Mouse (Mus musculus): Measurements from ENCODE around the gene Ankrd55.

Ankrd55 gene

DNA sequence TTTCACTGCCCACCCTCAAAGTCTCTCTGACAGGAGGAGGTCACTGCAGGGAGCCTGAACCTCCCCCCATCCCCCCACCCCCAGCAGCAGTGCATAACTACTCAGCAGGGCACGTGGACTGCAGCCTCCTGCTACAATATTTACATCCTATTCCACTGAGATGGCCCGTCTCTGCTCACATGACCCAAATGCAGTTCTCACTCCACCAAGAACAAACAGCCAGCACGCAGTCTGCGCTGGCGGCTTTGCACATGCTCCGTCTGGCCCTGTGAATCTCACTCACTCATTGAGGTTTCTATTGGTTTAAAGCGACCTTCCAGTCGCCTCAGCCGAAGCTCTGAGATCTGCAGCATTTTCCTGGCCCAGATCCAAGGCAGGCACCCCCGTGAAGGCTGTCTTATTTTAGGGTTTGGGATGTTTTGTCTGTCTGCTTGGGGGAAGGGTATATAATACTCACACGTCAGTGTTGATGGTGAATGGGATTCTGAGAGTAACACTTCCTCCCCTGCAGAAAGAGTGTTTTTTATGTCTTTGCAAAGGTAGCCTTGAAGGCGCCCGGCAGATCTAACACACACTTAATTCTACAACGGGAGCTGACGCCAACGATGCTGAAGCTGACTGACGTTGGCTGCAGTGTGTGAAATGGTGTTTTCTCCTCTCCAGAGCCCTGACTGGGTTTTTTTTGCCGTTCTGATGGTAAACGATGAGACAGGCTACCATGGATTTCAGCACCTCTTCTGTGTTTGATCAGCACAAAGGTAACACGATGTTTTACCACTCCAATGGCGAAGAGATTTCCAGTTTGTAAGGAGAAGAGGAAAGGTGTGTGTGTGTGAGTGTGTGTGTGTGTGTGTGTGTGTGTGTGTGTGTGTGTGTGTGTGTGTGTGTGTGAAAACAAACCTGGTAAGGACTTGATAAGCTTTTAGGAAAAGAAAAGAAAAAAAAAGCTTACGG, at the start of gene Ankrd55:
Ankrd55 (plus strand) TSS at position 227 of the 954 bp plus-strand sequence.
- no peak for DNase-seq (ENCODE audit: low read depth)

DNA sequence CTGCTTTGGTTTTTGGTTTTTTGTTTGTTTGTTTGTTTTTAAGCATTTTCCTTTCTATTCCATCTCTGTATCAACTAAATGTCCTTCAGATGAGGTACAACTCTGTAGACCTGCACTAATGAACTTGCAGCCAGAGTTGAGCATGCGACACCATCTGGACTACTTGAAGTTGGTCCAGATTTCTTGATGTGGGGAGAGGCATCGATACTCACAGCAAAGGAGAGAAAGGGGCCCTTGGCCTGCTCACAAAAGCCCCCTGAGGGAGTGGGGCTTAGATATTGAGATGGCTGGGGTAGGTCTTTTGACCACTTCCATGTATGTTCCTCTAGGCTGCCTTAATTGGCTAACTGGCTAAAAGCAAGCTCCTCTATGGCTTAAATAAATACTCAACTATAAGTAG, 49.0 kb upstream of the Ankrd55 start:
- DNase-seq (ENCODE audit: low read depth) = no peak

DNA sequence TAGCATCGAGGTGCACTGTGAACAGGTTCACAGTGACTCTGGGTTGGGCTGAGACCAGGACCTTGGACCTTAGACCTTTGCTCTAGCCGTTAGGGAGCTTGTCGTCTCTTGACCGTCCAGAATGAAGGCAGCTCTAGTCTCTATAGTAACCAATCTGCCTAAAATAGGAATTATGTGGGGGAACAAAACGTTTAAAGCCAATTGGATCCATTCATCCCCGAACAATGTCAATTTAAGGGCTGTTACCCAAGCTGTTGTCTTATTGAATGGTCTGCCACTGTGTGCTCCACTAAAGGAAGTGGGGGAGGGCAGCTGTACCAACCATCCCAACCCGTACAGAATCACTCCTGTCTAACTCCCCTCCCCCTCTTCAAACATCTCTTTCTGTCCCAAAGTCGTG, 46.8 kb upstream of the Ankrd55 start:
- no peak for DNase-seq (ENCODE audit: low read depth)

DNA sequence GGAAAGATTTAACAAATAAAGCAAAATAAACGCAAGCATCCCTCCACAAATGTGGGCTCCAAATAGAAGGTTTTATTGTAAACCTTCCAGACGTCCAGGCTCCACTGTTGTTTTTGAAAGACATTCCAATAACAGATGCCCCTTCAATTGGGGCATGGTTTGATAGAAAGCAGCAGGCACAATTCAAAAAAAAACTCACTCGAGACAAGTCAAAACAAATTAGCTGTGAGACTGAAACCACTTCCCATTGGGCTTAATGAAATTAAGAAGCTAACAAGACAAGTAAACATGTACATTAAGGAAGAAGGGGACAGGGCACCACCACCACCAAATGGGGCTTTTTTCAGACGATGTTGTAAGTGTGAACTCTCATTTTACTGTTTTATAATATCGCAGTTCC, 43.1 kb upstream of the Ankrd55 start:
- DNase-seq (ENCODE audit: low read depth) = no peak

DNA sequence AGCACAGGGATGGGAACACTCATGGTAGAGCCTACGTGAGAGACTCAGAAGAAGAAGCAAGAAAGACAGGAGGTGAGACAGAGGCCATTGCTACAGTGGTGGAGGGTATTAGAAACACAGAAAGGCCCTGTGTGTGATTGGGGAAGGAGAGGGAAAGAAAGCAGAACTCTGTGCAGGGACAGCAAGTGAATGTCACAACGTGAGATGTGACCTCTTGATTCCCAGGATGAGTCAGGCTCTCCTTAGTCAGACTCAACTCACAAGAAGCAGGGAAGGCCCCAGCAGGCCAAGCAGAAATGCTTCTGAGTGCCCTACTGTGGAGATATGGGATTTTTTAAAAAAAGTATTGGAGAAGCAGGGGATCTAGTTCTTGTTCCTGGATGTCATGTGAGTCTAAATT, 36.8 kb upstream of the Ankrd55 start:
- no peak for DNase-seq (ENCODE audit: low read depth)

DNA sequence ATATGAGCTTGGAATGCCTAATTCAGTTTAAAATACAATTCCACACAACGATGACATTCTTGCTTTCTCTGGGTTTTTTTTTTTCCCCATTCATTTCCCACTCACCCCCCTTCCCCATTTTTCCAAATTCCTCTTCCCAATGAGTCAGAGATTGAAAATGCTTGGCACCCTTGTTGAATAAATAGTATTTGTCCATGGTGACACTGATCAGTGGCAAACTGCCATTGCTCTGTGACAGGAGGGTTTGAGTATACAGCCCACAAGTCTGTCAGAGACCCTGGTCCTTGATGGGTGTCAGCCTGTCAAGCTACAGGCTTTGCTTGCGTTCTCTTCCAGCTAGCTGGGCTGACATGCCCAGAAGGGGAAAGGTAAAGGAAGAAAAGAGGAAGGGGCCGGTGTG, 36.2 kb upstream of the Ankrd55 start:
- no peak for DNase-seq (ENCODE audit: low read depth)

DNA sequence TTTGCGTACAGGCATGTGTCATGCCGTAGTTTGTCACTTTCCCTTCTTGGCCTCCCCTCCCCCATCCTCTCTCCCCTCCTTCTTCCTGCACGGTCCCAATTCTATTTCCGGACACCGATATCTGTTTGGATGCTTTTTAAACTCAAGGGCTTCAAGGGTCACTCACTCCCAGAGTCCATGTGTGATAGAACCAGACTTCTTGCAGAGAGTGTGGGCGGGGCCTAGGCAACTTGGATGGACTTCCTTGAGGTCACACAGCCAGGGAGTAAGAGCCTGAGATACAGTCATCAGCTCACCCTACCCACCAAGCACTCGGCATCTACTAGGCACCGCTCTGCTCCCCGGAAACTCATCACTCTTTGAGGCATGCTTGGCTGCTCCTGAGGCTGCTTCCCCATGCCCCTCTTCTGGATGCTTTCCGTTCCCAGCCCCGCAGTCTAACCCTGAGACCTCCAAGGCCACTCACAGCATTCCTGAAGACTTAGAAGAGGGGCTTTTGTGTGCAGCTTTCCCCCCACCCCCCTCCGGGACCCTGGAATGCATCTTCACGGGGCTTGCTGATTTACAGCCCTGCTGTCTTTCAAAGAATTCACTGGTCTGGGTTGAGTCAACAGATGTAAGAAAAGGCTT, 35.1 kb upstream of the Ankrd55 start:
- DNase-seq (ENCODE audit: low read depth) = no peak

DNA sequence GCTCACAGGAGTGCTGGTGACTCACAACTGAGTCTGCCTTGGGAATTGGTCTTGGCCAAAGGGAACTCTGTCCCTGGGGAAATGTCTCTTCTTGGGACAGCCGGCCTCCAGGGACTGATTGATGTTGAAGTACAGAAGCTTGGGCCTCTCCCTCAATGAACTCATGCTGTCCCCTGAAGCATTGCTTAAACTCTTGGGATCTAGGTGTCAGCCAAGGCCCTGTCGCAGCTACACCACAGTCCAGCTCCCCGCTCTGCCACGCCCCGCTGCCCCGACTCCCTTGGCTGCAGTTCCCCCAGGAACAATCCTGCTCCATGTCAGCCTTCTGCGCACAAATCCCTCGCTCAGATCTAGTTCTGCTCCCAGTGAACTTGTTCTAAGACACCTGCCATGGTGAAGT, 34.1 kb upstream of the Ankrd55 start:
- DNase-seq (ENCODE audit: low read depth) = no peak

DNA sequence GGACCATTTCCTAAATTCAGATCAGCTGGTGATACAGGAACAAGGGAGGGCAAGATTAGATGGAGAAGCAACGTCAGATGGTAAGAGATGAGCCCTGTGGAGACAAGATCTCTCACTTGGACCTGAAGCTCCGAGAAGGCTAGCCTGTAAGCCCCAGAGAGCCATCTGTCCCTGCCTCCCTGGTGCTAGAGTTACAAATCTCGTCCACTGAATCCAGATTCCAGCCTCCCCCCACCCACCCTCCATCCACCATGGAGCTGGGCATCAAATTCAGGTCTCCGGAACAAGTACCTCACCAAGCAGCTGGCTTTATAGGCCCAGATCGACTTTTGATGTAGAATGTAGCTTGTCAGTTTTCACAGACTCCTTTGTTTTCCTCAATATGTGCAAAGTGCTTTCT, 32.4 kb upstream of the Ankrd55 start:
- no peak for DNase-seq (ENCODE audit: low read depth)

DNA sequence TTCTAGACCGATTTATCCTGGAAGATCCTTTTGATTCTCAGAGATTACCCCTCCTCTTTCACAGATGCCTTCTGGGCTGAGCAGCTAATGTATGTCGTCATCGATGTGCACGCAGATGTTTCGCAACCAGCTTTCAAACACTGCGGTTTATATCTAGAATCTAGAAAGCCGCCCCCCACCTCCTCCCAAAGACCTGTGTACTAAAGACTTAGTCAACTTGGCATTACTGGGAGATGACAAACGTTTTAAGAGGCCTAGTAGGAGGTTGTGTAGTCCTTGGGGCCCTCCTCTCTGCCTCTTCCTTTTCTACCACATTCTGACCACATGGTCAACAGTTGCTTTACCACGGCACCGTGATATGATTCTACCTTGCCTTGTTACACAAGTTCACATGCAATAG, 29.8 kb upstream of the Ankrd55 start:
- DNase-seq (ENCODE audit: low read depth) = no peak

DNA sequence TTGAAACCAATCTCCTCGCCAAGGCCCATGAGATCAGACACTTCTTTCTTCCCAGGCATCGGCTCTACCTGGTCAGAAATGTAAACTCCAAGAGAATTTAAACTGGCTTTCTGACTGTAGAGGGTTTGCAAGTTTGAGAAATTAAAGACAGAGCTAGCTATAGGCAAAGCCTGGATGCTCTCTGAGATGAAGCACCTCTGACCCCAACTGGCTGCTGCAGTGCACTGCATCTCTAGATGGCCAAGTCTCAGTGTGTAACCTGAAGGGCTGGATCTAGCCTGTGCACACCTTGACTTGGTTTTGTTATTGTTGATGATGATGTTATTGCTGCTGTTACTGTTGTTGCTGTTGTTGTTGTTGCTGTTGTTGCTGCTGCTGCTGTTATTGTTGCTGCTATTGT, 28.9 kb upstream of the Ankrd55 start:
- peak; percentile 61 for DNase-seq (ENCODE audit: low read depth)

DNA sequence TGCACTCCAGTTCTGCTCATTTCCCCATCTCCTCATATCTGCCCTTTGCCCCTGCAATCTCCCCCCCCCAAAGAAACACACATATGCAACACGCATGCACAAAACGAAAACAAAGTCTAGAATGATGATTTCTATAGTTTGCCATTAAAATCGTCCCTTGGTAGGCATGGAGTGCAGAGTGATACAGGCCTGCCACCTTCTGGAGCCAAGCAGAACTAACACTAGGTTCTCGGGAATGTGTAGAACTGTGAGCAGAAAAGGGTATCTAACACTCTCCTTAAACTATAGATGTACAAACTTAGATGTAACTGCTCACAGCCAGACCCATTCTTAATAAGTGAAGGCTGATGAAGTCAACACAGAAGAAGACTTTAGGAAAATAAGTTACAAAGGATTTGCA, 23.6 kb upstream of the Ankrd55 start:
- DNase-seq (ENCODE audit: low read depth) = peak; percentile 68

DNA sequence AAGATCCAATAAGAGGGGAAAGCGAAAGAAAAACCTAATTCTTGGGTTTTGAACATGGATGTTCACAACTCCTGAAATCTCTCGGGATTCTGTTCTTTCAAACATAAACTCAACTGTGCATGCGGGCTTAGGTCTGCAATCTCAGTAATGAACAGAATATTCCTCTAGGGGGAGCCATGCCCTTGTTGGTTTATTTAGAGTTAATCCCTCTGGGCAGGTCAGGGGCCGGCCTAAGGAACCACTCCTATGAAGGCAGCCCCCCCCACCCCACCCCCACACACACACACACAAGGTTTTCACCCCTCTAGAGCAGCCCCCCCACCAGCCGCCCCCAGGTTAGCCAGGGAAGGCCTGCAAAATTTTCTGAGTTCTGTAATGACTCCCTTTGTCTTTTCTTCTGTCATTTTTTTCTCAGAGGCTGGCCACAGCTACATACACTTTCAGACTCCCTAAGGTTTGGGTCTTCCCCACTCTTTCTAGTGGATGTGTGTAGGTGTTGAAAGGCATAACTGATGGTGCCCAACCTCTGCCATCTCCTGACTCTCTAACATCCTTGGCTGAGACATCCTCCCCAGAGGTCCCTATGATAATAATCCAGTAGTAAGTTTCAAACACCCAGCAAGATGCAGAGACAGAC, 16.2 kb upstream of the Ankrd55 start:
- peak; percentile 78 for DNase-seq (ENCODE audit: low read depth)

DNA sequence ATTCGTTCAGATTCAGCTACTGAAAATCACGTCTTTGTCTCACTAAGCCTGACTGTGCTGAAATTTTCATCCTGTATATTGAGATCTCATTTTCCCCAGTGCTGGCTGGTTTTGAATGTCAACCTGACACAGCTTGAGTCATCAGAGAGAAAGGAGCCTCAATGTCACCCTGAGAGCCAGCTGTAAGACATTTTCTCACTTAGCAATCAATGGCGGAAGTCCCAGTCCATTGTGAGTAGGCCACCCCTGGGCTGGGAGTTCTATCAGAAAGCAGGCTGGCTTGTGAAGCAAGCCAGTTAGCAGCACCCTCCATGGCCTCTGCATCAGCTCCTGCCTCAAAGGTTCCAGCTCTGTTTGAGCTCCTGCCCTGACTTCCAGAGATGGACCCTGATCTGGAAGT, 13.6 kb upstream of the Ankrd55 start:
- no peak for DNase-seq (ENCODE audit: low read depth)

DNA sequence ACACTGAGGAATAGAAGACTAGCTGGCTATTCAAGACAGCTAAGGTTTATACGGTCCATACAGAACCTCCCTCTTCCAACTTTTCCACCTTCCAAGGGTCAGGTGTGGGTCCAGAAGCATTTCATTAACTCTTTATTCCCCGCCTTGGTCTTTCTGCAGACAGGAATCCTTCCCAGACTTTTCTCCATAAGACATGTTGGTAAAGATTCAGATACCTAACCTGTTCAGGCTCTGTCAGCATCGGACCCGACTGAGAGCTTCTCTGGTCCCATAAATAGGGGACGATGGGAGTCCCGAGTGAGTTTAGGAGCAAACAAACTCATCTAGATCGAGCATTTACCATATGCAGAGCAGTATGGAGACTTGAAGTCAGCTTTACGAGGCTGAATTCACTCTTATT, 12.3 kb upstream of the Ankrd55 start:
- no peak for DNase-seq (ENCODE audit: low read depth)

DNA sequence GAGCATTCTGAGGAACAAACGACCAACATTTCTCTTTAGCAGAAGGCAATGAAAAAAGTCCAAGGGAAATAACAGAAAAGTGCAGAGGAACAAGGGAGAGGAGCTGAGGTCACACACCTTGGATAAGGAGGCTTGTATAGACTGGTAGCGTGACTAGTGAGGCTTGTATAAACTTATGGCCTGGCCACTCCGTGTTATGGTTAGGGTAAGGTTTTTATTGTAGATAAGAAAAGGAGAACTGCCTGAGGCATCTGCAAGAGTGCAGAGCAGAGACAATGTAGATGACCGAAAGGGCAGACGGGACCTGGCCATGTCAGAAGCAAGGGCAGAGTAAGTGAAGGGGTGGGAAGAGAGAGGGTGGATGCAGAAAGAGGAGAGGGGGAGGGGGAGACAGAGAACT, 10.7 kb upstream of the Ankrd55 start:
- no peak for DNase-seq (ENCODE audit: low read depth)

DNA sequence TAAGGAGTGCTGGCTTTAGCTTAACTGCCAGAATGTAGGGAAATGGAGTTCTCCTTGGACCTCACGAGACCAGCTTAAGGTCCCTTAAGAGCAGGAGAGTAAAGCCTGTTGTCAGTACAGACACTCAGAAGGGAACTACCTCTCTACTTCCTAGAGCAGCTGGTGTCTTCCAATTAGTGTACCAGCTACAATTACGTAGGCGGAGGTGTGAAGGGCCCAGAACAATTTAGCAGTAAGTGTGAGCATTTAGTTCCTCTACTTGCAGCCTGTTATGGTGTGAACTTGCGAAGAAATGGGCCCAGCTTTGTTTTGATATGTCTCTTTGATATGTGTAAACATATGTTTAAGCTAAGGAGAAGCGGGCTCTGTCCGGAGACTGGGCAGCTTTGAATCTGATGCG, 10.0 kb upstream of the Ankrd55 start:
- DNase-seq (ENCODE audit: low read depth) = no peak

DNA sequence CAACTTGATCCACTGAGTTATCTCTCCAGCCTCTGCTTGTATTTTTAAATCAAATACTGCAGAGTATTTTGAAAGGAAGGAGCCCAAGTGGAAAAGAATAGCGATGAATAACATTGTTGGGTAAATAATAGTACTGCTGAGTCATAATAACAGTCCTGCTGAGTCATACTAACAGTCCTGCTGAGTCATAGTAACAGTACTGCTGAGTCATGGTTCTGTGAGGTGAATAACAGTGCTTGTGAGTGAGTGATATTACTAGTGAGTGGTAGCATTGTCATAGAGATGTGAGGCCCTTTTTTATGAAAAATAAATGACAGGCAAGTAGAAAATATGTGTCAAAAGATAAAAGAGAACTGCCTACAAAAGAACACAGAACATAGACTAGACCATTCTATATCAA, 1.1 kb upstream of the Ankrd55 start:
- DNase-seq (ENCODE audit: low read depth) = peak; percentile 44

DNA sequence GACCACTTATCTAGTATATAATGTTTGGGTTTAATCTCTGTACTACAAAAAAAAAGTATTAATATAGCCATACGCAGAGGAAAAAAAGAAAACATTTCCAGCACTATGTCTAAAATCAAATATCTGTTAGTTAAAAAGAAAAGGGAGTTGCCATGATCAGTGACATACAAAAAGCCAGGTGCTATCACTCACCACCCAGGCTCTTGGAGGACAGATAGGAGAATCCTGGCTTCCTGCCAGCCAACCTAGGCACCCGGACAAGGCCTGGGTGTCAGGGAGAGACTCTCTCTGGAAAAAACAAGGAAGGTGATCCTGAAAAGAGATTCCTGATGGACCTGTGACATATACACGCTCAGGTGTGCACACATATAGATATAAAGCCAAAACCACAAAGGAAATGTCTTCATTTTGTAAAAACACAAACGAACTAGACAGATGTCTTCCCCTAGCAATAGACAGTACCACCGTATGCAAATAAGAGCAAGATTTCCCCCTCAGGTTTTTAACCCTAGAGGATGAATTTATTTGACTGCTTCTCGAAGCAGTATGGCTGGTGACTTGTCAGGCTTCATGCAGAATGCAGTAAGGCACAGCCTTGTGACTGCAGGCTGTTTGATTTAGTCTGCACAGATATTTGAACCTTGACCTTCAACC, 553 bp upstream of the Ankrd55 start:
- DNase-seq (ENCODE audit: low read depth) = no peak

DNA sequence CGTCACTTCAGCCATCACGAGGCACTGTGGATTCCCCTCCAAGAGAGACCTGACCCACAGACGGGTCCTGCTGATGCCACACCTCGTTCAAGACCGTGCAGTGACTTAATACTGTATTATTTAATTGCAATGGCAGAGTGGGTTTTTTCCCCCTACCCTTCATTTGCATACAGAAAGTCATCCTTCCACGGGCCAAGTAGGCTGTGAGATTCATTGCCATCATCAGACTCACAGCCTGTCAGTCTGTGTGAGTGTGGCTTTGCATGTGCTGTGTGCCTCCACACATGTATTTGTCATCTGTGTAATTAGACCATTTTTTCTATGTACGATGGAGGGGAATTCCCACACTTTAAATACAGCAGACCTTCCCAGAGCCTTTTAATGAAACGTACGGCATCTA, 1.1 kb downstream of the Ankrd55 start:
- no peak for DNase-seq (ENCODE audit: low read depth)

DNA sequence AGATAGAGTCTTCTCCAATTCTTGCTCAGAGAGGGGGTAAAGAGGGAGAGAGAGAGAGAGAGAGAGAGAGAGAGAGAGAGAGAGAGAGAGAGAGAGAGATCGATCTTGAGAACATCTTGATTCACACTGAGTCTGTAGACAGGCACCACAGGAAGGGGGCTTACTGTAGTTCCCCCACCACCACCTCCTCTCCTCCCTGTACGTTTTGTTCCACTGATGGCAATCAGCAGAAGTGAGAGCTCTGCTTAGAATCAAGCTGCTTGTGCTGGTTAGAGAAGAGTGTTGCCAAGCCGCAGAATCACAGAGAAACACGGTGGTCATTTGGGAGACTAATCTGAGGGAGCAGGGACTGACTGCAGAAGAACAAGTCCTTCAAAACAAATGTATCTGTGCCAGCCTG, 1.7 kb downstream of the Ankrd55 start:
- DNase-seq (ENCODE audit: low read depth) = no peak

DNA sequence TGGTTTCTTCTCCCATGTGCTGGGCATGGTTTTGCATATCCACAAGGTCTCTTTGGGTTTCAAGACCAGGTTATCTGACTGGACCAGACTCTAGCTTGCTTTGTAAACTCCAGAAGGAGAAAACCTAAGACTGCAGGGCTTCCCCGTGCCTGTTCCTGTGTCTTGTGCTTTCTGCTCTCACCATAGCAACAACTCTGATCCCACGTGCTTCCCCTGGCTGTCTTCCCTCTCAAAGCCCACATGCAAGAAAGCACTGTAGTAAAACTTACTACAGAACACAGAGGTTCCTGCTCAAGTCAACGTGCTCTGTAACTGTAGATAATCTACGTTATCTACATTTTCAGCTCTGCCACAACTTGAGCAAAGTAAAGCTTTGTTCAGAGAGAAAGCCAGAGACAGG, 4.2 kb downstream of the Ankrd55 start:
- DNase-seq (ENCODE audit: low read depth) = no peak

DNA sequence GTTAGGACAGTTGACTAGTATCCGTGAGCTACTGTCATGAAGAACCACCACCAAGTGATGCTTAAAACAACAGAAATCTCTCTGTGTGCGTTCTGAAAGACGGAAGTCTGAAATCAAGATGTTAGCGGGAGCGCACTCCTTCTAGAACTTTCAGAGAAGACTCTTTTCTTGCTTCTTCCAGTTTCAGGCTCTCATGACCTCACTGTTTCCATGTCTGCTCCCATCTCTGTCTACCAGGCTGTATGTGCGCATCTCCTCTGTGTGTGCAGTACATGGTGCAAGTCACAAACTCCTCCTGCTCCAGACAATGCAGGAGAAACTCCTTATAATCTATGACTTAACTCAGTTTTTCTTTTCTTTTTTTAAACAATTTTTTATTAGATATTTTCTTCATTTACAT, 4.8 kb downstream of the Ankrd55 start:
- DNase-seq (ENCODE audit: low read depth) = no peak

Measured in NIH3T3 (cell line).